Mouse (Mus musculus) ES-Bruce4 (cell line): Measurements from ENCODE around the gene Rnf212b.

Source experiments
- CTCF ChIP-seq: IDR thresholded peaks from one replicate; pipeline ENCODE4 v1.8.1; 2011; ENCODE audit warnings: low read depth, low read length
- POLR2A ChIP-seq: IDR thresholded peaks from one replicate; pipeline ENCODE4 v1.8.1; 2011; ENCODE audit warnings: low read length; ENCODE audit not compliant: insufficient read depth

DNA sequence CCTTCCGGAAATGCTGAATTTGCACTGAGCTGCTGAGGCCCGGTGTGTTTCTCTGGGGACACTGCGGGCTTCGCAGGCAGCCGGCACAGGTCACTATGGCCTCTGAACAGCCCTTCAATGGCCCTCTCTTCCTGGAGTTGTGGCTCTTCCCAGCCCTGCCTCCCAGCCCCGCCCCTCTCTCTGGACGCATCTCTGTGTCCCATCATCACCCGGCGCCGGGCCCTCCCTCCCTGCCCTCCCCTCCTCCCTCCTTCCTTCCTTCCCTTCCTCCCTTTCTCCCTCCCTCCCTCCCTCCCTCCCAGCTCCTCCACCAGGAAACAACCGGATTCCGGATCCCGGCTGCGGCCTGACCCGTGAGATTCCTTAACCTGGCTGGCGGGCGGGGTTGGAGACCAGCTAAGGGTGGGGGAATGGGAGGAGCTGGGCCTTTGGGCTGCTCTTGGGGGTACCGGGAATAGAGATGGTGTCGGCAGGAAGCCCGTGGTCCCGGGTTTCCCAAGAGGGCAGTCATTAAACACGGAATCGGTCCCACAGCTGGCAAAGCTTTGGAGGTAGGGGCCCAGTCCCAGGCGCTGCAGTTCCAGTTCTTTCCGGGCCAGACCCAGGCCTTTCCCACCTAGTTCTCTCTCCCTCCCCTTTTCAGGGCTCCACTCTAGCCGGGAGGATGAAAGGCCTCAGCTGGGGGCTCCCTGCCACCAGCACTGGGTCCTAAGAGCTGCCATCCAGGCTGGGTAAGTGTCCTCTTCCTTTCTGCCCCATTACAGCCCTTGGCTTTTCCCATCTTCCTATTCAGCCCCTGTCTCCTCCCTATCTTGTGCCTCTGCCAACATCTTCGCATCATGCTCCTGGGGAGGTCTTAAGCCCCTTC, 69.4 kb downstream of the Rnf212b start, which contains the start of the genes Bcl2l2 and Gm20521:
- peak; percentile 53 for TF ChIP-seq POLR2A
- TF ChIP-seq CTCF: no peak
